Mouse (Mus musculus) liver, embryonic 14.5 days (tissue): ENCODE data around the gene Efemp2.

Source experiments
- CTCF ChIP-seq: IDR thresholded peaks from 2 replicates; pipeline ENCODE4 v1.5.1; 2016; ENCODE audit warnings: antibody characterized with exemption, low read depth, control low read depth
- EP300 ChIP-seq: IDR thresholded peaks from 2 replicates; pipeline ENCODE4 v1.6.1; 2016; ENCODE audit warnings: antibody characterized with exemption, low read depth

GRCm38 (mm10) chr19:5513005-5513349, 39.2 kb downstream of the Efemp2 start:
- no peak for TF ChIP-seq CTCF
- TF ChIP-seq EP300 = no peak
